Mouse (Mus musculus) forebrain, embryonic 15.5 days (tissue): Measurements from ENCODE around the gene Olfr1392. TPM values are rescaled to one million over a fixed set of nuclear protein-coding genes. Genes with fewer than 3 reads are reported as not detected.

Experiments
- ATAC-seq: fragments of 200-750 bp; cut with Nextera tagmentation; replicated peaks from 2 replicates; pipeline ENCODE4 v1.8.0; 2017; ENCODE audit warnings: mild to moderate bottlenecking, moderate TSS enrichment, moderate library complexity
- H3K27ac ChIP-seq: fragments of 300-500 bp; sonication (generic); replicated peaks from 2 replicates; pipeline ENCODE4 v1.5.1; 2015; ENCODE audit warnings: mild to moderate bottlenecking, inconsistent platforms
- H3K27me3 ChIP-seq: fragments of 300-500 bp; sonication (generic); 2 replicates; pipeline ENCODE4 v1.6.1; 2015; ENCODE audit warnings: inconsistent platforms
- H3K36me3 ChIP-seq: fragments of 300-500 bp; sonication (generic); 2 replicates; pipeline ENCODE4 v1.6.1; 2015; ENCODE audit warnings: mild to moderate bottlenecking, inconsistent platforms
- H3K4me1 ChIP-seq: fragments of 300-500 bp; sonication (generic); 2 replicates; pipeline ENCODE4 v1.6.1; 2015; ENCODE audit warnings: inconsistent platforms
- H3K4me2 ChIP-seq: fragments of 300-500 bp; sonication (generic); replicated peaks from 2 replicates; pipeline ENCODE4 v1.6.1; 2015; ENCODE audit warnings: mild to moderate bottlenecking, inconsistent platforms
- H3K4me3 ChIP-seq: fragments of 300-500 bp; sonication (generic); 2 replicates; pipeline ENCODE4 v1.5.1; 2015; ENCODE audit warnings: mild to moderate bottlenecking, inconsistent platforms
- H3K9ac ChIP-seq: fragments of 300-500 bp; sonication (generic); replicated peaks from 2 replicates; pipeline ENCODE4 v1.6.1; 2015; ENCODE audit warnings: mild to moderate bottlenecking, inconsistent platforms
- H3K9me3 ChIP-seq: fragments of 300-500 bp; sonication (generic); 2 replicates; pipeline ENCODE4 v1.6.1; 2016; ENCODE audit warnings: inconsistent platforms
- WGBS: fragments of 180-500 bp; shearing (Covaris S2); methylation state at CpG from one replicate; pipeline ENCODE4 v1.1.7; 2015; ENCODE audit warnings: mixed read lengths; 5-methylcytosine and 5-hydroxymethylcytosine counted together
- polyA plus RNA-seq: library from polyadenylated mRNA; unstranded; fragments of >200 nt; fragmentation: Nextera tagmentation; extraction: Ambion mirVana; gene quantifications from 2 replicates; pipeline ENCODE4 v1.2.1, GENCODE M21; 2015

Olfr1392 gene
- polyA plus RNA-seq, 1 experiment from 2014 or later = not detected

DNA sequence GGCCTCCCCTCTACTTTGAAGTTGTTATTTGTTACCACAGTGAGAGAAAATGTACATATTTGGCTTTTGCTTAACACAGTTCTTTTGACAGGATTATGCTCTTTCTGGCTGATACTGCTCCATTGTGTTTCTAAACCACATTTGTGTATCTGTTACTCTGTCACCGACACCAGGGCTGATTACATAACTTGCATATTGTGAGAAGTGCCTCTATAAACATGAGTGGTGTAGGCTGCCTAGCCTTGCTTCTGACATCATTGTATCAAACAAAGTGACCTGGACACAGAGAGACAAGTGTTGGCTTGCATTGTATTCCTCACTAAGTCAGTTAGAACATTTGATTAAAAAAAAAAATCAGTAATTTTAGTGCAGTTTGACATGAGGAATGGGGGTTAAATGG is 25.3 kb upstream of the Olfr1392 start:
- no peak overlapping the region for H3K4me2 ChIP-seq
- H3K4me1 ChIP-seq = no peaks in the 10 kb centered on the region
- H3K9ac ChIP-seq = no peak overlapping the region
- WGBS = 77% methylated on average over 1 of the region's 1 CpGs
- ATAC-seq = no peak
- H3K36me3 ChIP-seq = peaks cover 6% of the 10 kb centered on the region; the same call in 1 of the 2 replicates
- H3K9me3 ChIP-seq = no peaks in the 10 kb centered on the region
- no peak overlapping the region for H3K4me3 ChIP-seq
- no peaks in the 10 kb centered on the region for H3K27me3 ChIP-seq
- H3K27ac ChIP-seq = no peak overlapping the region

GRCm38 (mm10) chr11:49260598-49261312 is 24.3 kb upstream of the Olfr1392 start:
- H3K4me2 ChIP-seq = no peak overlapping the region
- H3K27ac ChIP-seq = no peak overlapping the region
- no peak for ATAC-seq
- no peaks in the 10 kb centered on the region for H3K27me3 ChIP-seq
- H3K4me3 ChIP-seq = no peak overlapping the region
- no peaks in the 10 kb centered on the region for H3K9me3 ChIP-seq
- WGBS = 93% methylated on average over 21 of the region's 21 CpGs
- no peaks in the 10 kb centered on the region for H3K4me1 ChIP-seq
- peaks cover 6% of the 10 kb centered on the region; the same call in 1 of the 2 replicates for H3K36me3 ChIP-seq
- no peak overlapping the region for H3K9ac ChIP-seq

- Histone ChIP-seq H3K27ac (no peak overlapping the region), H3K4me3 (no peak overlapping the region), H3K4me2 (no peak overlapping the region), H3K9me3 (no peaks in the 10 kb centered on the region), H3K4me1 (no peaks in the 10 kb centered on the region), H3K36me3 (peaks cover 6% of the 10 kb centered on the region; the same call in 1 of the 2 replicates), H3K9ac (no peak overlapping the region), H3K27me3 (no peaks in the 10 kb centered on the region)
- 92% methylated on average over 14 of the region's 14 CpGs for WGBS
- no peak for ATAC-seq
Observed at GRCm38 (mm10) chr11:49261313-49261855, 23.7 kb upstream of the Olfr1392 start.

GRCm38 (mm10) chr11:49262286-49262685 is 22.8 kb upstream of the Olfr1392 start:
- Histone ChIP-seq H3K4me1 (no peaks in the 10 kb centered on the region), H3K4me2 (no peak overlapping the region), H3K9me3 (no peaks in the 10 kb centered on the region), H3K27ac (no peak overlapping the region), H3K36me3 (peaks cover 6% of the 10 kb centered on the region; the same call in 1 of the 2 replicates), H3K9ac (no peak overlapping the region), H3K4me3 (no peak overlapping the region), H3K27me3 (no peaks in the 10 kb centered on the region)
- ATAC-seq = peak; percentile 35; the same call in 1 of the 2 replicates
- WGBS = 91% methylated on average over 5 of the region's 5 CpGs

DNA sequence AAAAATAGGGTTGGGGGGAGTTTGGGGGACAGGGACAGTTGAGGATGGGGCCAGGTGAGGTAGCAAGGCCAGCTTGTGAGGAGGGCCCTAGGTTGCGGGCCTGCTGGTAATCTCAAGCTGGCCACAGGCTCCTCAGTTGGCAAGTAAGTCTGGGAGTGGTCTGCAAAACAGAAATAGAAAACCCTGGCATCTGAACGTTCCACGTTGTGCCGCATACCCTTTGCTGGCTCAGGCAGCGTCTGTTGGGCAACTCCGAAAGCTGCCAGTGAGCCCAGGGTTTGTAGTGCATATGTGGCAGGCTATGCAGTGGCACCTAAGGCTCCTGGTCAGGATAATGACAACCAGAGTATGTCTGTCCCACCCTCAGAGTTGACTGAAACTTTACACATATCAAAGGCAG is 21.9 kb upstream of the Olfr1392 start:
- H3K4me3 ChIP-seq = no peak overlapping the region
- WGBS = 90% methylated on average over 6 of the region's 6 CpGs
- no peak overlapping the region for H3K9ac ChIP-seq
- H3K27ac ChIP-seq = no peak overlapping the region
- peaks cover 6% of the 10 kb centered on the region; the same call in 1 of the 2 replicates for H3K36me3 ChIP-seq
- no peaks in the 10 kb centered on the region for H3K9me3 ChIP-seq
- H3K4me1 ChIP-seq = no peaks in the 10 kb centered on the region
- no peak for ATAC-seq
- no peak overlapping the region for H3K4me2 ChIP-seq
- H3K27me3 ChIP-seq = no peaks in the 10 kb centered on the region

- no peaks in the 10 kb centered on the region for H3K27me3 ChIP-seq
- H3K9me3 ChIP-seq = no peaks in the 10 kb centered on the region
- no peak overlapping the region for H3K9ac ChIP-seq
- H3K4me3 ChIP-seq = no peak overlapping the region
- no peak for ATAC-seq
- H3K4me1 ChIP-seq = no peaks in the 10 kb centered on the region
- H3K36me3 ChIP-seq = peaks cover 6% of the 10 kb centered on the region; the same call in 1 of the 2 replicates
- 94% methylated on average over 7 of the region's 7 CpGs for WGBS
- H3K4me2 ChIP-seq = no peak overlapping the region
- no peak overlapping the region for H3K27ac ChIP-seq
Observed at GRCm38 (mm10) chr11:49264081-49264480, 21.0 kb upstream of the Olfr1392 start.

GRCm38 (mm10) chr11:49264622-49265021 is 20.5 kb upstream of the Olfr1392 start:
- Histone ChIP-seq H3K27me3 (no peaks in the 10 kb centered on the region), H3K36me3 (peaks cover 6% of the 10 kb centered on the region; the same call in 1 of the 2 replicates), H3K9ac (no peak overlapping the region), H3K4me2 (no peak overlapping the region), H3K4me1 (no peaks in the 10 kb centered on the region), H3K4me3 (no peak overlapping the region), H3K9me3 (no peaks in the 10 kb centered on the region), H3K27ac (no peak overlapping the region)
- no peak for ATAC-seq
- WGBS = 62% methylated on average over 11 of the region's 11 CpGs

GRCm38 (mm10) chr11:49265101-49265500 is 20.0 kb upstream of the Olfr1392 start:
- Histone ChIP-seq H3K4me3 (no peak overlapping the region), H3K4me1 (no peaks in the 10 kb centered on the region), H3K27ac (no peak overlapping the region), H3K9me3 (no peaks in the 10 kb centered on the region), H3K27me3 (no peaks in the 10 kb centered on the region), H3K9ac (no peak overlapping the region), H3K36me3 (peaks cover 6% of the 10 kb centered on the region; the same call in 1 of the 2 replicates), H3K4me2 (no peak overlapping the region)
- 87% methylated on average over 8 of the region's 8 CpGs for WGBS
- ATAC-seq = no peak

DNA sequence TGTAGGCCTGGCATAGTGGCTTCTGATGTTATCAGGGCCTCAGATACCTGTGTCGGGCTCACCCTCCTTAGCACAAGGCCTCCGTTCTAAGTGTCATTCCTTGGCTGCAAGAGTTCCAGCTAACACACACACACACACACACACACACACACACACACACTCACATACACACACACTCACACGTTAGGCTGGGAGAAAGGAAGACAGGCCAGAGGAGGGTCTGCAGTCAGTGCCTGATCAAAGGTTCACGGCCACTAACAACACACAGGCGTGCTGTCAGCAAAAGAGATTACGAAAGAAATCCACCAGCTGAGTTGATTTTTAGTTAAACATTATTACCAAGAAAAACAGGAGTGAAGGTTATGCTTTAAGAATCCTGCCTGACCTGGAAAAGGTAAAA is 18.4 kb upstream of the Olfr1392 start:
- H3K4me1 ChIP-seq = no peaks in the 10 kb centered on the region
- H3K27me3 ChIP-seq = no peaks in the 10 kb centered on the region
- H3K4me2 ChIP-seq = no peak overlapping the region
- no peaks in the 10 kb centered on the region for H3K9me3 ChIP-seq
- H3K9ac ChIP-seq = no peak overlapping the region
- H3K36me3 ChIP-seq = peaks cover under 1% of the 10 kb centered on the region; the same call in 1 of the 2 replicates
- 86% methylated on average over 6 of the region's 6 CpGs for WGBS
- no peak for ATAC-seq
- no peak overlapping the region for H3K4me3 ChIP-seq
- no peak overlapping the region for H3K27ac ChIP-seq

DNA sequence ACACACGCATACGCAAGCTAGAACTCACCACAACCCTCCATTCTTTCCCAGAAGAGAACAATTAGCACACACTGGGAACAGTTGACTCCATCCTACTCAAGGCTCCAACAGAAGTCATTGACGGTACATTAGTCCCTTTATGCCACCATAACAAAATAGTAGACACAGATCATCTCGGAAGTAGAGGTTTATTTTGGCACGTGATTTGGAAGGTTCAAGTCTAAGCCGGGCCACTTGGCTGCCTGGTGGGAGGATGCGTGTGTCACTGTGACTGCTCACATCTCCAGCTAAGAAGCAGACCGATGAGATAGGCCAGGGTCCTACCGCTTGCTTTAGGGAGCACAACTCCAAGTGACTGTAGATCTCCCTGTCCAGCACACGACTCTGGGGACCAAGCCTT is 17.8 kb upstream of the Olfr1392 start:
- Histone ChIP-seq H3K9ac (no peak overlapping the region), H3K27ac (no peak overlapping the region), H3K36me3 (no peaks in the 10 kb centered on the region), H3K4me1 (no peaks in the 10 kb centered on the region), H3K4me3 (no peak overlapping the region), H3K4me2 (no peak overlapping the region), H3K9me3 (no peaks in the 10 kb centered on the region), H3K27me3 (no peaks in the 10 kb centered on the region)
- ATAC-seq = no peak
- 85% methylated on average over 10 of the region's 10 CpGs for WGBS

GRCm38 (mm10) chr11:49267970-49268579 is 17.0 kb upstream of the Olfr1392 start:
- Histone ChIP-seq H3K9me3 (no peaks in the 10 kb centered on the region), H3K4me1 (no peaks in the 10 kb centered on the region), H3K9ac (no peak overlapping the region), H3K36me3 (no peaks in the 10 kb centered on the region), H3K27me3 (no peaks in the 10 kb centered on the region), H3K4me2 (no peak overlapping the region), H3K27ac (no peak overlapping the region), H3K4me3 (no peak overlapping the region)
- 85% methylated on average over 15 of the region's 15 CpGs for WGBS
- no peak for ATAC-seq

DNA sequence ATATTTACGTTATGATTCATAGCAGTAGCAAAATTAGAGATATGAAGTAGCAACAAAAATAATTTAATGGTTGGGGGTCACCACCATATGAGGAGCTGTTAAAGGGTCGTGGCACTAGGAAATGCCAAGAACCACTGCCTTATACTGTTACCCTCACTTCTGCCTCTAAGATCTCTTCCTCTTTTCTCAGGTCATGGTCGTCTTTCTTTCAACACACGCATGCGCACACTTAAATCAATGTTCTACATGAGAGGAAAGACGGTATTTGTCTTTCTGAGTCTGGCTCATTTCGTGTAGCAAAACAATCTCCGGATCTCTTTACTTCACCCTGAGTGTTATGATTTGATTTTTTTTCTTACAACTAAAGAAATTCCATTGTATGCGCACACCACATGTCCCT is 15.3 kb upstream of the Olfr1392 start:
- Histone ChIP-seq H3K4me1 (no peaks in the 10 kb centered on the region), H3K9ac (no peak overlapping the region), H3K27ac (no peak overlapping the region), H3K36me3 (no peaks in the 10 kb centered on the region), H3K4me2 (no peak overlapping the region), H3K27me3 (no peaks in the 10 kb centered on the region), H3K4me3 (no peak overlapping the region), H3K9me3 (no peaks in the 10 kb centered on the region)
- WGBS = 96% methylated on average over 9 of the region's 9 CpGs
- ATAC-seq = no peak
